Mouse (Mus musculus): Measurements from ENCODE around the gene Ctnnd2.

GRCm38 (mm10) chr15:30779903-30780302 is 607.5 kb downstream of the Ctnnd2 start:
- TF ChIP-seq CTCF (conservative IDR thresholded peaks at IDR 0.05; ENCODE audit: insufficient read depth, insufficient read length, low read depth, low read length) (no peak), POLR2A (IDR thresholded peaks at IDR 0.05; ENCODE audit: low read depth, low read length) (no peak)
